Mouse (Mus musculus) cerebellum, adult 2 months (tissue): ENCODE results near the gene Itih3. TPM values are rescaled to one million over a fixed set of nuclear protein-coding genes. Genes with fewer than 3 reads are reported as not detected.

Experiments used
- DNase-seq, 2 experiments: peaks; one replicate each; pipeline ENCODE4 v3.0.0; 2021
- H3K27ac ChIP-seq: fragments of 200-500 bp; 2 replicates; pipeline ENCODE4 v1.5.1; 2012; ENCODE audit warnings: low read length, control low read depth, inconsistent platforms; ENCODE audit not compliant: insufficient read depth
- H3K27me3 ChIP-seq: fragments of 200-500 bp; 2 replicates; pipeline ENCODE4 v1.6.1; 2012; ENCODE audit warnings: inconsistent platforms, mild to moderate bottlenecking, low read length, moderate library complexity; ENCODE audit not compliant: control insufficient read depth, insufficient read depth
- H3K4me1 ChIP-seq: fragments of 200-500 bp; 2 replicates; pipeline ENCODE4 v1.6.1; 2011; ENCODE audit warnings: low read length; ENCODE audit not compliant: control insufficient read depth, insufficient read depth
- H3K4me3 ChIP-seq: fragments of 200-500 bp; replicated peaks from 2 replicates; pipeline ENCODE3; 2011; ENCODE audit warnings: mild to moderate bottlenecking, low read depth, low read length, control low read depth; ENCODE audit not compliant: insufficient read depth
- CTCF ChIP-seq: fragments of 200-500 bp; IDR thresholded peaks from 2 replicates; pipeline ENCODE4 v1.5.1; 2011; ENCODE audit warnings: low read depth, mild to moderate bottlenecking, control low read depth, low read length, moderate library complexity, borderline replicate concordance; ENCODE audit not compliant: insufficient read depth
- POLR2A ChIP-seq: fragments of 200-500 bp; IDR thresholded peaks from 2 replicates; pipeline ENCODE4 v1.6.1; 2011; ENCODE audit warnings: low read length, control low read depth, borderline replicate concordance; ENCODE audit not compliant: insufficient read depth
- WGBS: fragments of 180-500 bp; shearing (Covaris S2); methylation state at CpG from one replicate; pipeline ENCODE4 v1.1.7; 2018; 5-methylcytosine and 5-hydroxymethylcytosine counted together
- polyA plus RNA-seq: library from polyadenylated mRNA; depleted of rRNA; stranded (reverse); fragments of >200 nt; gene quantifications from 2 replicates; pipeline ENCODE4 v1.2.3, GENCODE M21; 2012

The Itih3 gene
- polyA plus RNA-seq, 1 experiment, result 76.7 TPM

DNA sequence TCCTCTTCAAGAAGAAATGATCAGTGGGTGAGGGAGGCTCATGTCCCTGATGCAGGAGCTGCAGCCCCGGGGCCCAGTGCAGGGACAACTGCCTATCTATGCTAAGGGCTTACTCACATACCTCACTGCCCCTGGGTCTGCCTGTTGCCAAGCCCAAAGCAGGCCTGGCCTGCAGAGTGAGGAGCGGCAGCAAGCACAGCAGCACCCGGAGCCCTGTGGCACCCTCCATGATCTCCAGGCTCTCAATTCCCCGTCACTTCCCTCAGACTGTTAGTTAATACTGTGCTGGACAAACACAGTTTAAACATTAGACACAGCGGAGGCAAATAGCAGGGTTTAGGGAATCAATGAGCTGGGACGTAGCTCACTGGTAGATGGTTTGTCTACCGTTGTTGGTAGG, 19.5 kb upstream of the Itih3 start, which contains the start of gene Itih1:
TSS of gene Itih1 (minus strand) at position 252 of the 400 bp plus-strand sequence.
- Histone ChIP-seq H3K27ac (no peak within 1 kb of the TSS), H3K4me1 (no peaks in the 10 kb centered on the region), H3K27me3 (no peaks in the 10 kb centered on the region), H3K4me3 (no peak within 1 kb of the TSS)
- TF ChIP-seq POLR2A (no peak), CTCF (no peak)
- 84% methylated on average over 7 of the region's 7 CpGs for WGBS
- DNase-seq, result no peak

DNA sequence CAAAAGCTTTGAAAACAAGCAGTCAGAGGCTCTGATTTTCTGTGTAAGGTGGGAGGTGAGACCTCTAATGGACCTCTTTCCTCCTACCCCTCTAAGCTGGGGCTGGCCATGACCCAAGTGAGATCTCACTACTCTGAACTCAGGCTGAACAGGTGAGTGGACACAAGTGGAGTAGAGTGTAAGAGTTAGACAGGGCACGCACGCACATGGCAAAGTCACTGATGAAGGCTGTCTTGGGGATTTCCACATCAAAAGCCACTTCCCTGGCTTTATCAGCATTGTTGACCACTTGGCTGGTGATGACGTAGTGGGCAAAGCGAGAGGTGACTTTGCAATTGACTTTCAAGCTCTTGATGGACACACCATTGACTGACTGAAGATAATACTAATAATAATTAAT, 18.7 kb upstream of the Itih3 start:
- TF ChIP-seq POLR2A, result no peak
- TF ChIP-seq CTCF, result no peak
- 95% methylated on average over 4 of the region's 4 CpGs for WGBS
- H3K27ac ChIP-seq, result no peak overlapping the region
- no peak for DNase-seq
- no peaks in the 10 kb centered on the region for H3K4me1 ChIP-seq
- no peak overlapping the region for H3K4me3 ChIP-seq
- H3K27me3 ChIP-seq, result no peaks in the 10 kb centered on the region

DNA sequence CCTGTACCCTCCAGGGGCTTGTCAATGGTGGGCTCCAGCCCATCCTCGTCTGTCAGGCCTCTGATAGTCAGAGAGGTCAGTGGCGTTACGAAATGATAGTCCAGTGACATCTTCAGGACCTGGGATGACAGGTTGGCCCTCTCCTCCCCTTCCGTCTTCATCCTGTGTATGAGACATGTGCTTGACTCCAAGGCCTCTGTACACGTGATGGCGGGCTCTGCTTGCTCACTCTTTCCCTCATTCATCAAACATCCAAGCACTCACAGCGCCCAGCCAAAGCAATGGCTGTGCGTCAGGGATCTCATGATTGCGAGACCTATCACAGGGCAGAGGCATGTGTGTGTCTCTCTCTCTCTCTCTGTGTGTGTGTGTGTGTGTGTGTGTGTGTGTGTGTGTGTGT, 9.8 kb upstream of the Itih3 start:
- 87% methylated on average over 9 of the region's 9 CpGs for WGBS
- Histone ChIP-seq H3K4me3 (no peak overlapping the region), H3K27me3 (no peaks in the 10 kb centered on the region), H3K4me1 (no peaks in the 10 kb centered on the region), H3K27ac (no peak overlapping the region)
- no peak for DNase-seq
- TF ChIP-seq POLR2A, result no peak
- TF ChIP-seq CTCF, result no peak

DNA sequence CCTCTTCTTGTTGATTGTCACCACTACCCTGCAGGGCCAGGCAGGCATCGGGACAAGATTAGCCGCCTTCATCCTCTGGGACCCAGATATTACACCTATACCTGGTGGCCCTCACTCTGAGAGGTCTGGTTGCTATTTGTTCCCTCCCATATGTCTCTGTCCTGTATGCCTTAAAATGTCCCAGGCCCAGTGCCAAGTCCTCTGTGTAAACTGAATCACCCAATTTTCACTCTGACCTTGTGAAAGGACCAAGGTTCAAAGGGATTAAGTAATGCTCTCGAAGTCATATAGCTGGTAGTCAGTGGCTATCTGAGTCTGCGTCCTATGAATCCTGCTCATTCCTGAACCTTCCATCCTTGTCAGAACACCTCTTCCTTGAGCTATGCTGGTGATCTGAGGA, 6.8 kb upstream of the Itih3 start:
- WGBS, result 92% methylated on average over 4 of the region's 4 CpGs
- Histone ChIP-seq H3K27me3 (no peaks in the 10 kb centered on the region), H3K4me3 (no peak overlapping the region), H3K4me1 (no peaks in the 10 kb centered on the region), H3K27ac (no peak overlapping the region)
- DNase-seq, result no peak
- TF ChIP-seq CTCF (no peak), POLR2A (no peak)

DNA sequence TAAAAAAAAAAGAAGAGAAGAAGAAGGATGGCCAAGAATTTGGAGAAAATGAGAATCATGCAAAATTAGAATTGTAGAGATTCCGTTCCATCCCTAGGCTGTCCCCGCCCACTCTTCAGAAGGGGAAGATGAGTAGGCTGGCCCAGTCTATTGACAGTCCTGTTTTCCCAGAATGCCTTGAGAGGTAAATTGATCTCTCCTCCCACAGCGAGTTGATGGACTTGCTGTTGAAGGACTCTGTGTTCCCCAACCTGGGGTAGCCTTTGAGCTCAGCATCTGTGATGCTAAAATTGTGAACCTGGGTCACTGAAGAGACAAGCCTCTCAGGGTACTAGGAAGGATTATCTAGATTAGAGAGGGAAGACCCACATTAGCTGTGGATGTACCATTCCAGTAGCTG, 1.9 kb upstream of the Itih3 start:
- no peaks in the 10 kb centered on the region for H3K27me3 ChIP-seq
- no peak overlapping the region for H3K27ac ChIP-seq
- no peak for TF ChIP-seq POLR2A
- H3K4me1 ChIP-seq, result no peaks in the 10 kb centered on the region
- no peak for DNase-seq
- WGBS, result 94% methylated on average over 3 of the region's 3 CpGs
- no peak overlapping the region for H3K4me3 ChIP-seq

DNA sequence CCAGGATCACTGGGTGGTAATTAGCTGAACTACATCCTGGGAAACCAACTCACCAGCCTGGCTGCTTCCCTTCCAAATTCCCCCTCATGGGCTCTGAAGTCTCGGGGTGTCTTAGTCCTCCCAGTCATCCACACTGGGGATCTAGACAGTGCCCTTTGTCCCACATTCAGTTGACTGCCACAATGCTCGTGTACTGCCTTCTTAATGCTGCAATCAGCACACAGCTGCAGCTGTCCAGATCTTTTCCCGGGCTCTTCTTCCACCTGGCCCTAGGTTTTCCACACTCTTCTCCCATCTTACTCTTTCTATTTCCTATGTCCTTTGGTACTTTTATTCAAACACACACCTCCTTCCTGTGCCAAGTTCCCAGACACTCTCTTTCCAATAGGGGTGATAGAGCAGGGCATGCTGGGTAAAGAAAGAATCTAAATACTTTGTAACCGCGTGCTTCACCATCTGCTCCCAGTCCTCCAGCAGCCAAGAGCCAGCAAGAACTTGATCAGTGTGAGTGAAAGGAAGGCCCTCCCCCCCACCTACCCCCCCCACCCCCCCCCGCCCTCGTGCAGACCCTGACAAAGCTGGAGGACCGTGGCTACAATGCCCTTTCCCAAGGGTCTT, 1.4 kb downstream of the Itih3 start:
- DNase-seq, result no peak
- Histone ChIP-seq H3K4me1 (no peaks in the 10 kb centered on the region), H3K4me3 (no peak overlapping the region), H3K27me3 (no peaks in the 10 kb centered on the region), H3K27ac (no peak overlapping the region)
- TF ChIP-seq POLR2A (no peak), CTCF (no peak)
- 22% methylated on average over 8 of the region's 8 CpGs for WGBS

DNA sequence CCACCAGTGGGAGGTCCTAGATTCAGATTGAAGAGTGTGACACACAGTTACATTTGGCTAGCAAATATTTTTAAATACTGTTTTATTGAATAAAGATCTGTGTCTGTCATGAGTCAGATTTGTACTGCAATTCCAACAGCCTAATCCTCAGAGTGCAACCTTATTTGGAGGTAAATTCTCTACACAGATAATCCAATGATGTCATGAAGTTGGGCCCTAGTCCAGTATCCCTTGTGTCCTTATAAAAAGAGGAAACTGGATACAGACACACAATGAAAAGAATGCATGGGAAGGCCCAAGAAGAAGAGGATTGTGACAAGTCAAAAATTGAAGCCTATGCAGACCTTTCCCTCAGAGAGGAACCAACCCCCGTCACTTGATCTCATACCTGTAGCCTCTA, 7.0 kb downstream of the Itih3 start:
- WGBS, result 84% methylated on average over 1 of the region's 1 CpGs
- H3K4me3 ChIP-seq, result no peak overlapping the region
- TF ChIP-seq CTCF (no peak), POLR2A (no peak)
- no peaks in the 10 kb centered on the region for H3K27me3 ChIP-seq
- DNase-seq, result no peak
- H3K4me1 ChIP-seq, result no peaks in the 10 kb centered on the region
- H3K27ac ChIP-seq, result no peak overlapping the region

DNA sequence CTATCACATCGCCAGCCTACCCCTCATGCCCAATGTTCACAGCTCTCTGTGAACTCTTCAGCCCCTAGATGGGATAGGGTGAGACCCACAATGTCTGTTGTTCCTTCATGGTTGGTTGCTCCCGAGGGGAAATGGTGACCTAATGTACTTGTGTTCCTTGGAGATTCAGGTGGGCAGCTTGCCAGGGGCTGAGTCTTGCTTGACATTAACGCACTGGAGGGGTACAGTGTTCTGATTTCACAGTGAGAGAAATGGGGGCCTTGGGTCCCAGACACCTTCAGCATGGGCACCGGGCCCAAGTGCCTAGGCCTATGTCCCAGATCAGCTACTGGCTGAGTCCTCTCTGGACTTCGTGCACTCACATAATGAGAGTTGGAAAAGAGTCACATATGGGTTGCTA, 10.2 kb downstream of the Itih3 start:
- no peaks in the 10 kb centered on the region for H3K4me1 ChIP-seq
- no peak overlapping the region for H3K4me3 ChIP-seq
- H3K27me3 ChIP-seq, result no peaks in the 10 kb centered on the region
- no peak overlapping the region for H3K27ac ChIP-seq
- DNase-seq, result no peak
- 59% methylated on average over 5 of the region's 5 CpGs for WGBS
- no peak for TF ChIP-seq POLR2A
- TF ChIP-seq CTCF, result no peak

DNA sequence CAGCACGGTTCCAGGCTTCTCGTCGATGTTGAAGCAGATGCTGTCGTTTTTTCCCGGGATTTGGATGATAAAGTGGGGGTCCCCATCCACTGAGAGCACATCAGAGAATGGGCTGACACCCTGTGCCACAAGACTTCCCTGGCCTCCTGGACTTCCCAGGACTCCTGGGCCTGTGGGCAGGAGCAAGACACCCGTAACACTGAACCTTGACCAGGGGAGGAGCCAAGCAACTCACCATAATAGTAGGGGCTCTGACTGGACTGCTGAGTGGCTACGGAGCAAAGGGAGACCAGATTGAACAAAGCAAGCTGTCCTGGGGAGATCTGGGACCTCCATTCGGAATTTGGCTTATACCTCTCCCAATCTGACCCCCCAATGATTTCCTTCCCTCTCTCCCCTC, 10.9 kb downstream of the Itih3 start:
- Histone ChIP-seq H3K27ac (no peak overlapping the region), H3K4me1 (no peaks in the 10 kb centered on the region), H3K4me3 (no peak overlapping the region), H3K27me3 (no peaks in the 10 kb centered on the region)
- WGBS, result 78% methylated on average over 8 of the region's 8 CpGs
- TF ChIP-seq CTCF, result no peak
- no peak for DNase-seq
